Mouse (Mus musculus): ENCODE results near the gene Pgs1. TPM values are rescaled to one million over a fixed set of nuclear protein-coding genes. Genes with fewer than 3 reads are reported as not detected.

Pgs1 gene
- total RNA-seq (2022): 10 to 100 TPM; 71.3 to 80.4 (median 78.8) TPM

- peak; percentile 84 to 91 for DNase-seq (ENCODE audit: low spot score in 2 of 2)
Measured at GRCm38 (mm10) chr11:117986126-117987031, at the start of gene Pgs1. TSS of gene Pgs1 (plus strand) at chr11:117986292.

- DNase-seq (ENCODE audit: low spot score in 2 of 2): no peak
Measured at GRCm38 (mm10) chr11:117939004-117939730, 46.9 kb upstream of the Pgs1 start.

GRCm38 (mm10) chr11:117939741-117940285 lies 46.3 kb upstream of the Pgs1 start:
- DNase-seq (ENCODE audit: low spot score in 2 of 2): peak; percentile 62 to 74

GRCm38 (mm10) chr11:117940881-117941280 lies 45.2 kb upstream of the Pgs1 start:
- no peak for DNase-seq (ENCODE audit: low spot score in 2 of 2)

GRCm38 (mm10) chr11:117941325-117941834 lies 44.7 kb upstream of the Pgs1 start:
- no peak for DNase-seq (ENCODE audit: low spot score in 2 of 2)

GRCm38 (mm10) chr11:117941848-117942247 lies 44.2 kb upstream of the Pgs1 start:
- DNase-seq (ENCODE audit: low spot score in 2 of 2): no peak

GRCm38 (mm10) chr11:117946195-117946979 lies 39.7 kb upstream of the Pgs1 start:
- DNase-seq (ENCODE audit: low spot score in 2 of 2): no peak

- DNase-seq (ENCODE audit: low spot score in 2 of 2): no peak
Measured at GRCm38 (mm10) chr11:117946996-117947419, 39.1 kb upstream of the Pgs1 start.

- no peak for DNase-seq (ENCODE audit: low spot score in 2 of 2)
Measured at GRCm38 (mm10) chr11:117949392-117950091, 36.5 kb upstream of the Pgs1 start.

GRCm38 (mm10) chr11:117951391-117951790 lies 34.7 kb upstream of the Pgs1 start:
- no peak for DNase-seq (ENCODE audit: low spot score in 2 of 2)

GRCm38 (mm10) chr11:117952174-117952933 lies 33.7 kb upstream of the Pgs1 start:
- no peak for DNase-seq (ENCODE audit: low spot score in 2 of 2)

- no peak for DNase-seq (ENCODE audit: low spot score in 2 of 2)
Measured at GRCm38 (mm10) chr11:117954094-117954493, 32.0 kb upstream of the Pgs1 start.

GRCm38 (mm10) chr11:117954819-117955218 lies 31.3 kb upstream of the Pgs1 start:
- DNase-seq (ENCODE audit: low spot score in 2 of 2): no peak

GRCm38 (mm10) chr11:117955621-117956020 lies 30.5 kb upstream of the Pgs1 start:
- no peak for DNase-seq (ENCODE audit: low spot score in 2 of 2)

GRCm38 (mm10) chr11:117958197-117958596 lies 27.9 kb upstream of the Pgs1 start:
- DNase-seq (ENCODE audit: low spot score in 2 of 2): no peak

- DNase-seq (ENCODE audit: low spot score in 2 of 2): no peak
Measured at GRCm38 (mm10) chr11:117959166-117959565, 26.9 kb upstream of the Pgs1 start.

GRCm38 (mm10) chr11:117959741-117960381 lies 26.2 kb upstream of the Pgs1 start:
- no peak for DNase-seq (ENCODE audit: low spot score in 2 of 2)

GRCm38 (mm10) chr11:117960601-117961000 lies 25.5 kb upstream of the Pgs1 start:
- DNase-seq (ENCODE audit: low spot score in 2 of 2): no peak
